Mouse (Mus musculus): ENCODE measurements around the gene Tfb2m. TPM values are rescaled to one million over a fixed set of nuclear protein-coding genes. Genes with fewer than 3 reads are reported as not detected.

The Tfb2m gene
- polyA plus RNA-seq, 1 experiment from 2014 or later: 27.9 TPM

DNA sequence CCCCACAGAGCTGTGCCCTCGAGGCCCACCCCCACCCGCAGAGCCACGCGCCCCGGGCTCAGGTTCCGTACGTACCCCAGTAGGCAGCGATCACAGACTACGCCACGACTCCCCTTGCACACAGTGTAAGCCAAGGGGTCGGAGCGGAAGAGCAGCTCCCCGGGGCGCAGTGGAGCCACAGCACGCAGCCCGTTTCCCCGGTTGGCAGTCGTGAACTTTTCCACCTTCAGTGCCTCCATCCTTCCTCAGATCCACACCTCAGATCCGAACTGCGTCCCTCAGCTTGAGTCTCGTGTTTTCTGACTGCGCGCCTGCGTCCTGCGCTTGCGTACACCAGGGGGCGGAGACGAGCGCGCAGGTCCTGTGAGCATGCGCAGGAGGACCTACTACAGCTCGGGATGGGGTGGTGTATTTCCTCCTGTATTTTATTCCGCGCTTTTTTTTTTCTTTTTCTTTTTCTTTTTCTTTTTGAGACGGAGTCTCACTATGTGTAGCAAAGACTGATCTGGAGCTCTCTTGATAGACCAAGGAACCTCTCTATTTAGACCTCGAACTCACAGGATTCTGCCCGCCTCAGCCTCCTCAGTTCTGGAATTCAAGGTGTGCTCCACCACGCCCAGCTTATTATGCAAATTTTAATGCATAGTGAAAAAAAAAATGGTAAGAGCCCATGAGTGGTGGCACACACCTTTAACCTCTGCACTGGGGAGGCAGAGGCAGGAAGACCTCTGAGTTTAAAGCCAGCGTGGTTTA, 28.2 kb downstream of the Tfb2m start, which contains the start of gene Smyd3:
TSS of gene Smyd3 (minus strand) at position 329 of the 753 bp plus-strand sequence.
- no peaks in the 10 kb centered on the region for H3K9me3 ChIP-seq (replicated peaks; ENCODE audit: control insufficient read depth, low read length)
- ATAC-seq (replicated peaks; ENCODE audit: extremely low read depth, insufficient read depth, low FRiP score): peak; percentile 83
- H3K36me3 ChIP-seq (ENCODE audit: control insufficient read depth, insufficient read depth): no peaks in the 10 kb centered on the region
- peaks cover 6% of the 10 kb centered on the region for H3K4me1 ChIP-seq (ENCODE audit: control insufficient read depth, insufficient read depth, low read length)
- H3K4me2 ChIP-seq (ENCODE audit: low read depth, low read length): peak within 1 kb of the TSS; percentile 99
- H3K9ac ChIP-seq (ENCODE audit: low read length): peak within 1 kb of the TSS; percentile 78
- H3K27me3 ChIP-seq (ENCODE audit: control insufficient read depth, insufficient read depth, low read length): no peaks in the 10 kb centered on the region
- H3K27ac ChIP-seq (ENCODE audit: low read length): peak within 1 kb of the TSS; percentile 37
- H3K4me3 ChIP-seq (ENCODE audit: low read length): peak within 1 kb of the TSS; percentile 70
- 5% methylated on average over 39 of the region's 39 CpGs for WGBS

DNA sequence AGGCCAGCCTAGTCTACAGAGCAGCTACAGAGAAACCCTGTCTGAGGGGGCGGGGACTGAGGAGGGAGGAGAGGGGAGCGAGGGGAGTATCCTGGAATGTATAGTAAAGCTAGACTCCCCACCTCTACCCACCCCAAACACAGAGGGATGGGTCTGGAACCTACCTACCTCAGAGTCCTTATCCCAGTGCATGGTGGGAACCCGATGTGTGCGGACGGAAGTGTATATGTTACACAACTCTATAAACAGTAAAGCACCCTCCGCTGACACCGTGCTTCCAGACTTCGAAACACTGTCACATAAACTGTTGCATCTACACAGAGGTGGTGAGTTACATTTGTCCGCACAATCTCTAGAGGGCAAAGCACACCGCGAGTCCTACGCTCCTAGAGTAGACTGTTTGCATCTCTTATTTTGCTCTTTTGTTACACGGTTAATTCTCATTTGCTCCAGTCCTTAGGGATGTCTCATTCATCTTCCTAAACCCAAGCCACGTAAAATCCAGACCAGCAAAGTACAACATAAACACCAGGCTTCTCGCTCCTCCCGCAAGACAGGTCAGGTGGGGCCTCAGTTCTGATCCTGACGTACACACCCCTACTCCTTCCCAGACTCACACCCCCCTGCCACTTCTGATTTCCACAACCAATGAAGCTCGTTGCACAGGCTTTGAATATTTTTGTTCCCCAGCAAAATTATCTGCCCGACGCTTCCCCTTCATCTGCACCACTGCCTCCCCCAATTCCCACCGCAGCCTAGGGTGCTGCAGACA, 28.9 kb downstream of the Tfb2m start:
- Histone ChIP-seq H3K4me1 (ENCODE audit: control insufficient read depth, insufficient read depth, low read length) (peaks cover 6% of the 10 kb centered on the region), H3K4me3 (ENCODE audit: low read length) (peak overlapping the region; percentile 70), H3K27me3 (ENCODE audit: control insufficient read depth, insufficient read depth, low read length) (no peaks in the 10 kb centered on the region), H3K4me2 (ENCODE audit: low read depth, low read length) (peak overlapping the region; percentile 99), H3K9ac (ENCODE audit: low read length) (peak overlapping the region; percentile 78), H3K36me3 (ENCODE audit: control insufficient read depth, insufficient read depth) (no peaks in the 10 kb centered on the region), H3K27ac (ENCODE audit: low read length) (peak overlapping the region; percentile 37), H3K9me3 (replicated peaks; ENCODE audit: control insufficient read depth, low read length) (no peaks in the 10 kb centered on the region)
- 0% methylated on average over 21 of the region's 21 CpGs for WGBS
- peak; percentile 58 for ATAC-seq (replicated peaks; ENCODE audit: extremely low read depth, insufficient read depth, low FRiP score)

DNA sequence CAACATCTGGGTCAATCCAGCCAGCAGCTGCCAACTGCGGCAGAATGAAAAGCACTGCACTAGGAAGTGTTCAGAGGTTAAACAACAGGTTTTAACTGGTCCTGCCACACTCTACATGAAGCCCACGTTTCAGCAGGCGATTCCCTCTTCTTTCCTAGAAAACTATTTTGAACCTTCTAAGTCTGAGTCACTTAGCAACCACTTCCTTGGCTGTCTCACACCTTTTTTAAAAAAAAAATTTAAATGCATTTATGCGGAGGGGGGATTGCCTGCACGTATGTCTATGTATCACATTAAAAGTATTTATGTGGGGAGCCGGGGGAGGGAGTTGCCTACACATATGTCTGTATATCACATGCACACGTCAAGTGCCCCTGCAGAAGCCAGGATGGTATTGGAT, 34.2 kb downstream of the Tfb2m start:
- no peak overlapping the region for H3K27ac ChIP-seq (ENCODE audit: low read length)
- no peaks in the 10 kb centered on the region for H3K9me3 ChIP-seq (replicated peaks; ENCODE audit: control insufficient read depth, low read length)
- ATAC-seq (replicated peaks; ENCODE audit: extremely low read depth, insufficient read depth, low FRiP score): no peak
- H3K4me1 ChIP-seq (ENCODE audit: control insufficient read depth, insufficient read depth, low read length): peaks cover 6% of the 10 kb centered on the region
- no peak overlapping the region for H3K9ac ChIP-seq (ENCODE audit: low read length)
- no peak overlapping the region for H3K4me3 ChIP-seq (ENCODE audit: low read length)
- 79% methylated on average over 7 of the region's 7 CpGs for WGBS
- H3K27me3 ChIP-seq (ENCODE audit: control insufficient read depth, insufficient read depth, low read length): no peaks in the 10 kb centered on the region
- H3K36me3 ChIP-seq (ENCODE audit: control insufficient read depth, insufficient read depth): no peaks in the 10 kb centered on the region
- no peak overlapping the region for H3K4me2 ChIP-seq (ENCODE audit: low read depth, low read length)

DNA sequence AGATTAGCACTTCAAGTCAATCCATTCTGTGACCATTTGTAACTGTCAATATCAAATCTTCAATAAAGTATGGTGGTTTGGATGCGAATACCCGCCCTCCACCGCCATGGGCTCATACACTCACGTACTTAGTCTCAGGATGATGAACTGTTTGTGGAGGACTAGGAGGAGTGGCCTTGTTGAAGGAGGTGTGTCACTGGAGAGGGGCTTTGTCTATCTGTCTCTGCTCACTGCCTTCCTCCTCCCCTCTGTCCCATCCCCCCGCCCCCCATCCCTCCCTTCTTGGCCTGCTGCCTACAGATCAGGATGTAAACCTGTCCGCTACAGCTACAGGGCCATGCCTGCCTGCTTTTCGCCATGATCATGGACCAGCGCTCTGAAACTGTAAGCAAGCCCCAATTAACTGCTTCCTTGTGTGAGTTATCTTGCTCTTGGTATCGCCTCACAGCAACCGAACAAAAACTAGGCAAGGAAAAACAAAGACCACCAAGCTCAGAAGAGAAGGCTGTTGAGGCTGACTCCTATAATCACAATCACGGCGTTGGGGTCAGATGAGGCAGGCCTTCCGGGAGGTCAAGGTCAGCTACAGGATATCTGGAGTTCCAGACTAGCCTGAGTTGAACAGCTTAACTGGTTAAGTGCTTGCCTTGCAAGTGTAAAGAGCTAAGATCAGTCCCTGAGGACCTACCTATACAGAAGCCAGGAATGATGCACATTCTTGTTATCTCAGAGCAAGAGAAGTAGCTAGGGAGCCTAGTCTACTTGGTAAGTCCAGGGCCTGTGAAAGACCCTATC, 35.3 kb downstream of the Tfb2m start:
- ATAC-seq (replicated peaks; ENCODE audit: extremely low read depth, insufficient read depth, low FRiP score): no peak
- Histone ChIP-seq H3K9ac (ENCODE audit: low read length) (no peak overlapping the region), H3K36me3 (ENCODE audit: control insufficient read depth, insufficient read depth) (no peaks in the 10 kb centered on the region), H3K4me1 (ENCODE audit: control insufficient read depth, insufficient read depth, low read length) (no peaks in the 10 kb centered on the region), H3K4me2 (ENCODE audit: low read depth, low read length) (no peak overlapping the region), H3K27ac (ENCODE audit: low read length) (no peak overlapping the region), H3K27me3 (ENCODE audit: control insufficient read depth, insufficient read depth, low read length) (no peaks in the 10 kb centered on the region), H3K9me3 (replicated peaks; ENCODE audit: control insufficient read depth, low read length) (no peaks in the 10 kb centered on the region), H3K4me3 (ENCODE audit: low read length) (no peak overlapping the region)
- WGBS: 77% methylated on average over 13 of the region's 13 CpGs

DNA sequence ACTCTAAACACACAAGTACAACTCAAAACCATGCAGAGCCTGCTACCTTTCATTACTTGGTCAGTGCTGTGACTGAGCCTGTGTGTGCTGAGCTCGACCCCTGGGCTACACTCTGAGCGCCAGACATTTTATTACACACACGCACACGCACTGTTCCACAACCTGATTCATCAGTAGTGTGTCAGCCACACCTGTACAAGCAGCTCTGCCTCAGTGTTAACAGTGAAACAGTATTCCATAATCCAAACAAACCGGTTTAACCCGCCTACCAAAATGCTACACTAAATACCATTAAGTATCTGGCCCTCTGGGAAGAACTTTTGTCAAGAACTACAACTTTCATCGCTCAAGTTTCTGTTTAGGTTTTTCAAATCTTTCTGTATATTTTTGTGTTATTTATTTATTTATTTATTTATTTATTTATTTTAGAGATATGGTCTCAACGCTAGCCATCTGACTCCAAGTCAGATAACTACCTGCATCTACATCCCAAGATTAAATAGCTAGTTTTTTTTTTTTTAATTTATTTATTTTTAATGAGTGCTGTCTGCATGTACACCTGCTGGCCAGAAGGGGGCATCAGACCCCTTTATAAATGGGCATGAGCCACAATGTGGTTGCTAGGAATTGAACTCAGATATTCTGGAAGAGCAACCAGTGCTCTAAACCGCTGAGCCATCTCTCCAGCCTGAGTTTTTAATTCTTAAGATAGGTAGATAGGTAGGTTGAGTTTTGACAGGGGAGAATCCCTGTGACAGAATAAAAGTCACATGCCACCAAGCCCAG, 39.3 kb downstream of the Tfb2m start:
- no peaks in the 10 kb centered on the region for H3K9me3 ChIP-seq (replicated peaks; ENCODE audit: control insufficient read depth, low read length)
- H3K27me3 ChIP-seq (ENCODE audit: control insufficient read depth, insufficient read depth, low read length): no peaks in the 10 kb centered on the region
- no peak overlapping the region for H3K9ac ChIP-seq (ENCODE audit: low read length)
- WGBS: 59% methylated on average over 9 of the region's 9 CpGs
- H3K36me3 ChIP-seq (ENCODE audit: control insufficient read depth, insufficient read depth): no peaks in the 10 kb centered on the region
- no peak for ATAC-seq (replicated peaks; ENCODE audit: extremely low read depth, insufficient read depth, low FRiP score)
- no peak overlapping the region for H3K27ac ChIP-seq (ENCODE audit: low read length)
- H3K4me3 ChIP-seq (ENCODE audit: low read length): no peak overlapping the region
- H3K4me1 ChIP-seq (ENCODE audit: control insufficient read depth, insufficient read depth, low read length): no peaks in the 10 kb centered on the region
- no peak overlapping the region for H3K4me2 ChIP-seq (ENCODE audit: low read depth, low read length)

DNA sequence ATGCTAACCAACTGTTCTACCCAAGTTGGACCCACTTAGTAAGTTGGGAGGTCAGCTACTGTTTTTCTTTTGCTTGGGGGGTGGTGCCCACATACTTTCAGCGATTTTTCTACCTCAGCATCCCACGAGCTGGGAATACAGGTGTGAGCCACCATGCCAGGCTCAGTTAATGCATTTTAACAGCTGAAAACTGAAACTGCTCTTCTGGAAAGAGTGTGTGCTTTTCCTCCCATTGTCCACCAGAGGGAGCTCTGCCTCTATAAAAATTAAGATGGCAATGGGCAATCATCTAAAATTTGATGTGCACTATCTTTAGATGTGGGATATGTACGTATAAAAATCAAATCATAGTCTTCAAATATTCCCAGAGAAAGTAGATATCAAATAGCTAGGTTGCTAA, 43.5 kb downstream of the Tfb2m start:
- 14% methylated on average over 3 of the region's 3 CpGs for WGBS
- H3K27ac ChIP-seq (ENCODE audit: low read length): no peak overlapping the region
- no peak overlapping the region for H3K4me2 ChIP-seq (ENCODE audit: low read depth, low read length)
- H3K9me3 ChIP-seq (replicated peaks; ENCODE audit: control insufficient read depth, low read length): no peaks in the 10 kb centered on the region
- no peak overlapping the region for H3K9ac ChIP-seq (ENCODE audit: low read length)
- no peaks in the 10 kb centered on the region for H3K27me3 ChIP-seq (ENCODE audit: control insufficient read depth, insufficient read depth, low read length)
- no peaks in the 10 kb centered on the region for H3K36me3 ChIP-seq (ENCODE audit: control insufficient read depth, insufficient read depth)
- ATAC-seq (replicated peaks; ENCODE audit: extremely low read depth, insufficient read depth, low FRiP score): no peak
- H3K4me3 ChIP-seq (ENCODE audit: low read length): no peak overlapping the region
- no peaks in the 10 kb centered on the region for H3K4me1 ChIP-seq (ENCODE audit: control insufficient read depth, insufficient read depth, low read length)

DNA sequence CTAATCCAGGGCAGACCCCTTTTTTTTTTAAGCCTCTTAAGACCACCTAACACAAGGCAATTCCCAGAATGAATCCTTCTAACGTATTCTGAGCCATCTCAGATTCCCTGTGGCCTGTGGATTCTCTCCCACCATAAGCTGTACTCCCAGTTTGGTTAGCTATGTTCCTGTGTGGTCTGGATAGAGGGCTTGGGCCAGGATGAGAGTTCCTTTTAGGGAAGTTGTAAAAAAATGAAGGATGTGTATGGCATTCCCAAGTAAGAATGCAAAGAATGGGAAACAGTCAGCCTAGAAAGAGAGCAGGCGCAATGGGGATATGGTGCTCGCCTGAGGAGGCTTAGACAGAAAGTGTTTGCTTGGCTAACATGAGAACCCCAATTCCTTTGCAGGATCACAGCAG, 46.8 kb downstream of the Tfb2m start:
- no peak for ATAC-seq (replicated peaks; ENCODE audit: extremely low read depth, insufficient read depth, low FRiP score)
- 57% methylated on average over 3 of the region's 3 CpGs for WGBS

DNA sequence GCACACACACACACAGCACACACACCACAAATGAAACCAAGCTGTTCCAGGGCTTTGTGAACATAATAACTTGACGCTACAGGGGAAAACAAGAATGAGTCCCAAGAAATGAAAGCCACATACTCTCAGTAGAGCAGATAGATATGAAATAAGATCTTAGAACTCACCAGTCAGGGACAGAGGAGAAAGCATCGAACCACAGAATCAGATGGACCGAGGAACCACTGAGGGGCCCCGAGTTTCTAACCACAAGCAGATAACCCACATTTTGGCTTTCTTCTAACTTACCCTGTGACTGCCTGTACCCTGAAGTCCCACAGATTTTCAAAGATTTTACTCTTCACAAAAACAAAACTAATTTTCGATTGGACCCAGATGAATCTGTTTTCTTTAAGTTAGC, 53.2 kb downstream of the Tfb2m start:
- no peak for ATAC-seq (replicated peaks; ENCODE audit: extremely low read depth, insufficient read depth, low FRiP score)
- 73% methylated on average over 5 of the region's 5 CpGs for WGBS

More for the DNA sequence above, 46.8 kb downstream of the Tfb2m start:
- Histone ChIP-seq H3K9ac (ENCODE audit: low read length) (no peak overlapping the region), H3K4me3 (ENCODE audit: low read length) (no peak overlapping the region), H3K36me3 (ENCODE audit: control insufficient read depth, insufficient read depth) (no peaks in the 10 kb centered on the region), H3K27ac (ENCODE audit: low read length) (no peak overlapping the region), H3K4me1 (ENCODE audit: control insufficient read depth, insufficient read depth, low read length) (no peaks in the 10 kb centered on the region), H3K27me3 (ENCODE audit: control insufficient read depth, insufficient read depth, low read length) (no peaks in the 10 kb centered on the region), H3K9me3 (replicated peaks; ENCODE audit: control insufficient read depth, low read length) (no peaks in the 10 kb centered on the region), H3K4me2 (ENCODE audit: low read depth, low read length) (no peak overlapping the region)

More for the DNA sequence above, 53.2 kb downstream of the Tfb2m start:
- Histone ChIP-seq H3K9me3 (replicated peaks; ENCODE audit: control insufficient read depth, low read length) (no peaks in the 10 kb centered on the region), H3K4me1 (ENCODE audit: control insufficient read depth, insufficient read depth, low read length) (peaks cover 7% of the 10 kb centered on the region), H3K27ac (ENCODE audit: low read length) (no peak overlapping the region), H3K4me2 (ENCODE audit: low read depth, low read length) (no peak overlapping the region), H3K27me3 (ENCODE audit: control insufficient read depth, insufficient read depth, low read length) (no peaks in the 10 kb centered on the region), H3K4me3 (ENCODE audit: low read length) (no peak overlapping the region), H3K9ac (ENCODE audit: low read length) (no peak overlapping the region), H3K36me3 (ENCODE audit: control insufficient read depth, insufficient read depth) (no peaks in the 10 kb centered on the region)
